ENCODE assay signal across 8 mouse cellular contexts in the genomic region with DNA sequence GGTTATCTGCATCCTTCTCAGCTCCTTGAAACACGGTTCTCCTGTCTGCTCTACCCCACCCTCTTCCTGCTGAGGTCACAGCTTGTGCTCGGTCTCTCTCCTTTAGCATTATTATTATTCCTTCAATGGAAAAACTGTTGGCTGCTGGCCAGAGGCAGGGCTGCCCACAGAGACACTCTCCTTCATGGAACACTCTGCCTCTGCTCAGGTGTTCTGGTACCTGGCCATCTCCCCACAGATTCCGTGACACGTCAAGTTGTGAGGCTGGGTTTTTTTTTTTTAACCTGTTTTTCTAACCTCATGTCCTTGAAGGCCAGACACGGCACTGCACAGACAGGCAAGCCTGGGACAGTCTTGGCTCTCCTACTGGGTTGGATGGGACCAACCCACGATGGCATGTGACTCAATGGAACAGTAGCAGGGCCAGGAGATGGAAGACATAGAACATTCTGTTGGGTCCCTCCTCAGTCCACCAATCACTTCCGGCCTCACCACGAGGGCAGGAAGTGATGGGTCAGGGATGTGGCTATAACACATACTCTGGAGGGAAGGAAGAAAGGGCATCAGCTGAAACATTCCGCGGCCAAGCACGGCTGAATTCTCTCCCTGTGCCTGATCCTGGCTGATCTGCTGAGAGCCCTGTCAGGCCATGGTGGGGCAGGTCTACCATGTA. TPM values are rescaled to one million over a fixed set of nuclear protein-coding genes. Genes with fewer than 3 reads are reported as not detected.
A peak's percentile ranks its signal among the peaks of the same experiment; 100 is the strongest.
DNase-seq lines count a peak whose midpoint lies in the region; ATAC-seq and TF ChIP-seq lines count a peak whose summit lies in the region.

No protein-coding gene starts in this region.

- no peak for ATAC-seq in kidney, postnatal 0 days (replicated peaks; ENCODE audit: low FRiP score, low read depth)
- ATAC-seq in midbrain, embryonic 14.5 days (ENCODE audit: low FRiP score, low TSS enrichment) = no peak

- no peak for TF ChIP-seq CTCF in kidney, postnatal 0 days (IDR thresholded peaks at IDR 0.05; ENCODE audit: low read depth)

- no peaks in the 10 kb centered on the region for H3K27me3 ChIP-seq in kidney, postnatal 0 days (ENCODE audit: insufficient read depth, low read length)
- H3K27me3 ChIP-seq in midbrain, embryonic 14.5 days (ENCODE audit: control insufficient read depth, insufficient read depth, low read length) = 0 out of 2 replicates have a peak, but pooled peaks cover 2% of the 10 kb centered on the region

- H3K4me1 ChIP-seq in kidney, postnatal 0 days (replicated peaks; ENCODE audit: insufficient read depth, low read length) = peaks cover 85% of the 10 kb centered on the region
- peaks cover 94% of the 10 kb centered on the region for H3K4me1 ChIP-seq in midbrain, embryonic 14.5 days (ENCODE audit: control insufficient read depth, insufficient read depth, low read length)

- H3K4me2 ChIP-seq in kidney, postnatal 0 days (ENCODE audit: low read length) = peak overlapping the region; percentile 89
- peak overlapping the region; percentile 88 for H3K4me2 ChIP-seq in midbrain, embryonic 14.5 days (ENCODE audit: low read length)

- no peak overlapping the region for H3K4me3 ChIP-seq in kidney, postnatal 0 days (replicated peaks; ENCODE audit: low read depth, low read length)
- no peak overlapping the region for H3K4me3 ChIP-seq in midbrain, embryonic 14.5 days (replicated peaks; ENCODE audit: low read depth, low read length)

- H3K9ac ChIP-seq in kidney, postnatal 0 days (ENCODE audit: low read depth, low read length) = 0 out of 2 replicates have a peak overlapping the region, but pooled peaks have one; percentile 18
- H3K9ac ChIP-seq in midbrain, embryonic 14.5 days (replicated peaks; ENCODE audit: low read length) = no peak overlapping the region

- DNase-seq in heart, adult 18-20 months = peak; percentile 75 to 81
- no peak for DNase-seq in heart, adult 8-10 months (ENCODE audit: low spot score)
- peak; percentile 67 to 72 for DNase-seq in heart, adult 9 months (ENCODE audit: low spot score in 2 of 2)
- no peak for DNase-seq in kidney, postnatal 0 days (ENCODE audit: low spot score)
- no peak for DNase-seq in midbrain, embryonic 14.5 days
- DNase-seq in urinary bladder, adult 18-20 months (ENCODE audit: low spot score in 2 of 2) = no peak
- no peak for DNase-seq in thymus, postnatal 25 days
- no peak for DNase-seq in layer of hippocampus, adult 11-12 months (ENCODE audit: low spot score)

- peak overlapping the region; percentile 36 for H3K27ac ChIP-seq in kidney, postnatal 0 days
- H3K27ac ChIP-seq in midbrain, embryonic 14.5 days (replicated peaks; ENCODE audit: low read depth, low read length) = no peak overlapping the region

- H3K9me3 ChIP-seq in kidney, postnatal 0 days (replicated peaks; ENCODE audit: low read length) = no peaks in the 10 kb centered on the region
- H3K9me3 ChIP-seq in midbrain, embryonic 14.5 days (ENCODE audit: control insufficient read depth, low read length) = no peaks in the 10 kb centered on the region

- WGBS in kidney, postnatal 0 days = 48% methylated on average over 11 of the region's 11 CpGs
- 69% methylated on average over 11 of the region's 11 CpGs for WGBS in midbrain, embryonic 14.5 days

- no peaks in the 10 kb centered on the region for H3K36me3 ChIP-seq in kidney, postnatal 0 days (ENCODE audit: insufficient read depth, low read length)
- no peaks in the 10 kb centered on the region for H3K36me3 ChIP-seq in midbrain, embryonic 14.5 days (ENCODE audit: control insufficient read depth, insufficient read depth, low read length)

RNA-seq across cellular contexts. Expression of a gene that starts 18.5 kb away (rescaled TPM):
- total RNA-seq in heart, adult 18-20 months (2021) = 10 to 100 TPM; 29.8 to 30.5 TPM
- 10 to 100 TPM; 22.2 to 36.5 (median 29.1) TPM for total RNA-seq in heart, adult 8-10 months (2022)
- polyA plus RNA-seq in kidney, postnatal 0 days (2015; fragmentation: Nextera tagmentation; extraction: Ambion mirVana) = 12.1 and 12.9 TPM in 2 replicates
- polyA plus RNA-seq in midbrain, embryonic 14.5 days (2014; fragmentation: Nextera tagmentation; extraction: Ambion mirVana) = 22.0 and 33.9 TPM in 2 replicates

RNA-seq across cellular contexts. Expression of a gene that starts 53.0 kb away (rescaled TPM):
- total RNA-seq in heart, adult 18-20 months (2021) = 10 to 100 TPM; 38.9 to 39.2 TPM
- total RNA-seq in heart, adult 8-10 months (2022) = 10 to 100 TPM; 40.7 to 45.7 (median 41.7) TPM
- polyA plus RNA-seq in kidney, postnatal 0 days (2015; fragmentation: Nextera tagmentation; extraction: Ambion mirVana) = 16.4 and 16.6 TPM in 2 replicates
- 24.3 and 32.4 TPM in 2 replicates for polyA plus RNA-seq in midbrain, embryonic 14.5 days (2014; fragmentation: Nextera tagmentation; extraction: Ambion mirVana)

Comparison
In these comparisons a context has a peak if more than half of its experiments do, and no peak if none do; other contexts are left out.
1. DNase-seq: peak in heart, adult 18-20 months (2 of 2) and heart, adult 9 months (2 of 2); none in heart, adult 8-10 months (single experiment), kidney, postnatal 0 days (single experiment), midbrain, embryonic 14.5 days (single experiment), urinary bladder, adult 18-20 months (0 of 2), thymus, postnatal 25 days (single experiment) and layer of hippocampus, adult 11-12 months (single experiment).